Mouse (Mus musculus) 416B (cell line): ENCODE results near the gene Espl1.
A peak's percentile ranks its signal among the peaks of the same experiment; 100 is the strongest.

Source experiments
- DNase-seq: peaks from one replicate; pipeline ENCODE4 v3.0.0; 2011; ENCODE audit warnings: low read depth

Espl1 gene

GRCm38 (mm10) chr15:102273982-102274716 lies 21.9 kb upstream of the Espl1 start:
- peak; percentile 35 for DNase-seq

- no peak for DNase-seq
Measured at GRCm38 (mm10) chr15:102278726-102279091, 17.4 kb upstream of the Espl1 start.

GRCm38 (mm10) chr15:102279092-102279782 lies 16.8 kb upstream of the Espl1 start, which contains the start of gene Mfsd5:
Gene Mfsd5 (plus strand): TSS chr15:102279454.
- DNase-seq: peak; percentile 93

- DNase-seq: no peak
Measured at GRCm38 (mm10) chr15:102279783-102280520, 16.1 kb upstream of the Espl1 start.

- no peak for DNase-seq
Measured at GRCm38 (mm10) chr15:102280623-102281022, 15.4 kb upstream of the Espl1 start.

GRCm38 (mm10) chr15:102282463-102283292 lies 13.4 kb upstream of the Espl1 start:
- peak; percentile 40 for DNase-seq

- DNase-seq: no peak
Measured at GRCm38 (mm10) chr15:102283648-102284047, 12.4 kb upstream of the Espl1 start.

- peak; percentile 84 for DNase-seq
Measured at GRCm38 (mm10) chr15:102287395-102287794, 8.7 kb upstream of the Espl1 start.

GRCm38 (mm10) chr15:102296368-102297006 lies 421 bp downstream of the Espl1 start:
- DNase-seq: peak; percentile 36

- no peak for DNase-seq
Measured at GRCm38 (mm10) chr15:102302542-102302941, 6.5 kb downstream of the Espl1 start.

GRCm38 (mm10) chr15:102308717-102309116 lies 12.7 kb downstream of the Espl1 start:
- no peak for DNase-seq

GRCm38 (mm10) chr15:102310074-102310845 lies 14.2 kb downstream of the Espl1 start:
- DNase-seq: no peak

GRCm38 (mm10) chr15:102311489-102311888 lies 15.4 kb downstream of the Espl1 start:
- peak; percentile 66 for DNase-seq

GRCm38 (mm10) chr15:102315292-102315691 lies 19.2 kb downstream of the Espl1 start:
- no peak for DNase-seq

GRCm38 (mm10) chr15:102316263-102316662 lies 20.2 kb downstream of the Espl1 start:
- DNase-seq: peak; percentile 72

- DNase-seq: peak; percentile 53
Measured at GRCm38 (mm10) chr15:102324654-102325473, 28.8 kb downstream of the Espl1 start.

- peak; percentile 82 for DNase-seq
Measured at GRCm38 (mm10) chr15:102326022-102326576, 30.0 kb downstream of the Espl1 start, which contains the start of gene Pfdn5. Gene Pfdn5 (plus strand): TSS chr15:102326116.

- DNase-seq: no peak
Measured at GRCm38 (mm10) chr15:102326892-102327291, 30.8 kb downstream of the Espl1 start.

GRCm38 (mm10) chr15:102331610-102332015 lies 35.5 kb downstream of the Espl1 start, which contains the start of gene Myg1:
Gene Myg1 (plus strand): TSS chr15:102331709.
- peak; percentile 88 for DNase-seq
